Comparison of ENCODE assay signal across 9 mouse cellular contexts in genomic region chr7:37566019-37566418, GRCm38 (mm10).
DNase-seq lines count a peak whose midpoint lies in the region; ATAC-seq and TF ChIP-seq lines count a peak whose summit lies in the region.
"Had no signal": no experiment of that assay in that cellular context is flagged by ENCODE, and none has a peak within 500 bp of the region (broad histone marks: within the 10 kb centered on the region; RNA-seq: fewer than 3 reads in every experiment).

No protein-coding gene starts in this region.

- no peaks in the 10 kb centered on the region for H3K36me3 ChIP-seq in heart, embryonic 14.5 days (ENCODE audit: control insufficient read depth, insufficient read depth, low read length)
- no peaks in the 10 kb centered on the region for H3K36me3 ChIP-seq in heart, embryonic 11.5 days (ENCODE audit: control insufficient read depth, insufficient read depth, low read length)
- H3K36me3 ChIP-seq in hindbrain, embryonic 10.5 days, result peaks cover 31% of the 10 kb centered on the region
- H3K36me3 ChIP-seq in midbrain, embryonic 13.5 days, result peaks cover 25% of the 10 kb centered on the region
- H3K36me3 ChIP-seq: liver, embryonic 15.5 days had no signal

- TF ChIP-seq POLR2A in brain, embryonic 14.5 days (IDR thresholded peaks at IDR 0.05; ENCODE audit: borderline replicate concordance, extremely low read depth, insufficient read depth, insufficient read length, poor library complexity, severe bottlenecking), result no peak

- peaks cover 5 to 13% of the 10 kb centered on the region in 2 experiments; a peak in 2 of 4 replicates for H3K4me1 ChIP-seq in heart, embryonic 14.5 days (ENCODE audit: control insufficient read depth in 2 of 2, insufficient read depth in 2 of 2, low read length in 2 of 2)
- peaks cover 8% of the 10 kb centered on the region; the same call in 1 of the 2 replicates for H3K4me1 ChIP-seq in heart, embryonic 11.5 days (ENCODE audit: control insufficient read depth, insufficient read depth, low read length)
- peaks cover 82% of the 10 kb centered on the region for H3K4me1 ChIP-seq in hindbrain, embryonic 10.5 days (replicated peaks)
- H3K4me1 ChIP-seq in midbrain, embryonic 13.5 days (replicated peaks), result peaks cover 60% of the 10 kb centered on the region
- H3K4me1 ChIP-seq: liver, embryonic 15.5 days had no signal

- peaks cover 5% of the 10 kb centered on the region; the same call in 1 of the 2 replicates for H3K27me3 ChIP-seq in heart, embryonic 14.5 days (ENCODE audit: control insufficient read depth, insufficient read depth, low read length)
- H3K27me3 ChIP-seq in heart, embryonic 11.5 days (ENCODE audit: control insufficient read depth, insufficient read depth, low read length), result peaks cover 3% of the 10 kb centered on the region; the same call in 1 of the 2 replicates
- H3K27me3 ChIP-seq in hindbrain, embryonic 10.5 days (ENCODE audit: insufficient read depth, poor library complexity, severe bottlenecking), result peaks cover 9% of the 10 kb centered on the region; the same call in 1 of the 2 replicates
- H3K27me3 ChIP-seq in midbrain, embryonic 13.5 days, result no peaks in the 10 kb centered on the region
- H3K27me3 ChIP-seq: liver, embryonic 15.5 days had no signal

- no peak overlapping the region for H3K27ac ChIP-seq in heart, embryonic 14.5 days (replicated peaks in 1 of 2; ENCODE audit: control insufficient read depth in 1 of 2, insufficient read depth in 1 of 2, low read depth in 2 of 2, low read length in 2 of 2)
- H3K27ac ChIP-seq in heart, embryonic 11.5 days (ENCODE audit: low read depth, low read length), result no peak overlapping the region
- H3K27ac ChIP-seq in hindbrain, embryonic 10.5 days, result peak overlapping the region; percentile 83
- peak overlapping the region; percentile 35 for H3K27ac ChIP-seq in midbrain, embryonic 13.5 days
- H3K27ac ChIP-seq: liver, embryonic 15.5 days had no signal

- WGBS in heart, embryonic 14.5 days, result 20% methylated on average over 9 of the region's 9 CpGs
- 36% methylated on average over 9 of the region's 9 CpGs for WGBS in heart, embryonic 11.5 days (ENCODE audit: insufficient replicate concordance)
- 15% methylated on average over 9 of the region's 9 CpGs for WGBS in hindbrain, embryonic 10.5 days
- WGBS in midbrain, embryonic 13.5 days, result 6% methylated on average over 9 of the region's 9 CpGs

- DNase-seq in brain, embryonic 14.5 days (ENCODE audit: low read depth), result peak; percentile 68
- DNase-seq in hindbrain, embryonic 10.5 days (ENCODE audit: low spot score), result peak; percentile 60
- no peak for DNase-seq in liver
- no peak for DNase-seq in adrenal gland, postnatal 4 days (ENCODE audit: low spot score in 2 of 2)

- H3K4me3 ChIP-seq in heart, embryonic 14.5 days (ENCODE audit: control insufficient read depth in 1 of 2, insufficient read depth in 1 of 2, low read depth in 1 of 2, low read length in 2 of 2), result no peak overlapping the region
- no peak overlapping the region for H3K4me3 ChIP-seq in heart, embryonic 11.5 days (ENCODE audit: low read depth, low read length)
- H3K4me3 ChIP-seq in hindbrain, embryonic 10.5 days, result 0 out of 2 replicates have a peak overlapping the region, but pooled peaks have one; percentile 2
- no peak overlapping the region for H3K4me3 ChIP-seq in midbrain, embryonic 13.5 days (replicated peaks)
- H3K4me3 ChIP-seq: liver, embryonic 15.5 days had no signal

- TF ChIP-seq CTCF in brain, embryonic 14.5 days (IDR thresholded peaks at IDR 0.05; ENCODE audit: borderline replicate concordance, extremely low read depth, insufficient read depth, insufficient read length), result no peak

- no peak for ATAC-seq in heart, embryonic 14.5 days (ENCODE audit: insufficient number of reproducible peaks, insufficient read depth, low FRiP score, low read depth)
- no peak for ATAC-seq in heart, embryonic 11.5 days (replicated peaks; ENCODE audit: insufficient number of reproducible peaks, low FRiP score, low TSS enrichment)
- no peak for ATAC-seq in midbrain, embryonic 13.5 days
- ATAC-seq in CD4-positive, CD25-positive, alpha-beta regulatory T cell, adult 4 months, result no peak

- H3K9ac ChIP-seq in heart, embryonic 14.5 days (ENCODE audit: low read length), result no peak overlapping the region
- no peak overlapping the region for H3K9ac ChIP-seq in heart, embryonic 11.5 days (ENCODE audit: low read depth, low read length)
- H3K9ac ChIP-seq in midbrain, embryonic 13.5 days (replicated peaks), result peak overlapping the region; percentile 33; the same call in 1 of the 2 replicates
- H3K9ac ChIP-seq: liver, embryonic 15.5 days had no signal

- H3K9me3 ChIP-seq in heart, embryonic 14.5 days (ENCODE audit: control insufficient read depth, low read length), result no peaks in the 10 kb centered on the region
- no peaks in the 10 kb centered on the region for H3K9me3 ChIP-seq in heart, embryonic 11.5 days (replicated peaks; ENCODE audit: control insufficient read depth, low read length)
- no peaks in the 10 kb centered on the region for H3K9me3 ChIP-seq in hindbrain, embryonic 10.5 days
- no peaks in the 10 kb centered on the region for H3K9me3 ChIP-seq in midbrain, embryonic 13.5 days
- H3K9me3 ChIP-seq: liver, embryonic 15.5 days had no signal

- H3K4me2 ChIP-seq in heart, embryonic 14.5 days (ENCODE audit: low read length), result peak overlapping the region; percentile 11; the same call in 1 of the 2 replicates
- H3K4me2 ChIP-seq in heart, embryonic 11.5 days, result no peak overlapping the region
- H3K4me2 ChIP-seq in midbrain, embryonic 13.5 days (replicated peaks), result peak overlapping the region; percentile 27
- H3K4me2 ChIP-seq: liver, embryonic 15.5 days had no signal

Comparison
In these comparisons a context has a peak if more than half of its experiments do, and no peak if none do; other contexts are left out.
1. H3K27ac ChIP-seq: peak in hindbrain, embryonic 10.5 days (single experiment) and midbrain, embryonic 13.5 days (single experiment); none in heart, embryonic 14.5 days (0 of 2) and heart, embryonic 11.5 days (single experiment).
2. DNase-seq: peak in brain, embryonic 14.5 days (single experiment) and hindbrain, embryonic 10.5 days (single experiment); none in liver (single experiment) and adrenal gland, postnatal 4 days (0 of 2).